Mouse (Mus musculus): Measurements from ENCODE around the gene Unc13a.

Gene Unc13a

GRCm38 (mm10) chr8:71685573-71685972 is 14.0 kb upstream of the Unc13a start:
- DNase-seq, result no peak

- no peak for DNase-seq
These were observed 13.1 kb upstream of the Unc13a start for GRCm38 (mm10) chr8:71684701-71685100.

- no peak for DNase-seq
These were observed 11.3 kb upstream of the Unc13a start for GRCm38 (mm10) chr8:71682832-71683231.

GRCm38 (mm10) chr8:71681369-71681915 is 9.9 kb upstream of the Unc13a start:
- no peak for DNase-seq

GRCm38 (mm10) chr8:71680471-71680870 is 8.9 kb upstream of the Unc13a start:
- DNase-seq, result no peak

- no peak for DNase-seq
These were observed 8.1 kb upstream of the Unc13a start for GRCm38 (mm10) chr8:71679550-71680168.

GRCm38 (mm10) chr8:71679116-71679515 is 7.6 kb upstream of the Unc13a start:
- no peak for DNase-seq

GRCm38 (mm10) chr8:71678216-71678615 is 6.7 kb upstream of the Unc13a start:
- no peak for DNase-seq

GRCm38 (mm10) chr8:71677555-71677954 is 6.0 kb upstream of the Unc13a start:
- no peak for DNase-seq

- DNase-seq, result no peak
These were observed 5.2 kb upstream of the Unc13a start for GRCm38 (mm10) chr8:71676803-71677202.

- peak; percentile 64 for DNase-seq
These were observed 4.6 kb upstream of the Unc13a start, which contains the start of gene Jak3 for GRCm38 (mm10) chr8:71676020-71676741. Jak3 (plus strand) TSS chr8:71676296.

- DNase-seq, result no peak
These were observed 4.0 kb upstream of the Unc13a start for GRCm38 (mm10) chr8:71675456-71676019.

GRCm38 (mm10) chr8:71674071-71674470 is 2.5 kb upstream of the Unc13a start:
- no peak for DNase-seq

- DNase-seq, result no peak
These were observed 695 bp upstream of the Unc13a start for GRCm38 (mm10) chr8:71672168-71672735.

GRCm38 (mm10) chr8:71670621-71671548 is 672 bp downstream of the Unc13a start:
- DNase-seq, result peak; percentile 90

- no peak for DNase-seq
These were observed 1.4 kb downstream of the Unc13a start for GRCm38 (mm10) chr8:71670198-71670597.

GRCm38 (mm10) chr8:71668220-71668975 is 3.2 kb downstream of the Unc13a start:
- DNase-seq, result peak; percentile 58

- no peak for DNase-seq
These were observed 4.3 kb downstream of the Unc13a start for GRCm38 (mm10) chr8:71667256-71667655.

- DNase-seq, result no peak
These were observed 4.7 kb downstream of the Unc13a start for GRCm38 (mm10) chr8:71666855-71667254.

- peak; percentile 83 for DNase-seq
These were observed 6.0 kb downstream of the Unc13a start for GRCm38 (mm10) chr8:71665331-71666130.

Data from embryo, embryonic 11 days (tissue).